Mouse (Mus musculus): ENCODE measurements around the gene H2afy2. TPM values are rescaled to one million over a fixed set of nuclear protein-coding genes. Genes with fewer than 3 reads are reported as not detected.
A peak's percentile ranks its signal among the peaks of the same experiment; 100 is the strongest.

Gene H2afy2
- total and polyA plus RNA-seq, 2 experiments from 2014 or later = 90.4 to 162 TPM

GRCm38 (mm10) chr10:61706412-61707375 is 77.3 kb downstream of the H2afy2 start:
- H3K27ac ChIP-seq = no peak overlapping the region
- no peak for TF ChIP-seq CTCF (IDR thresholded peaks at IDR 0.05; ENCODE audit: low read depth)
- WGBS = 72% methylated on average over 6 of the region's 6 CpGs
- no peak overlapping the region for H3K4me2 ChIP-seq (ENCODE audit: low read depth, low read length)
- no peaks in the 10 kb centered on the region for H3K4me1 ChIP-seq (ENCODE audit: insufficient read depth, low read length)
- DNase-seq (ENCODE audit: low spot score) (no peak), ATAC-seq (no peak)
- H3K36me3 ChIP-seq (ENCODE audit: insufficient read depth, low read length) = peaks cover 12% of the 10 kb centered on the region; the same call in 1 of the 2 replicates
- no peak overlapping the region for H3K9ac ChIP-seq (replicated peaks; ENCODE audit: low read length)
- H3K27me3 ChIP-seq (ENCODE audit: insufficient read depth, low read length) = no peaks in the 10 kb centered on the region
- H3K4me3 ChIP-seq (ENCODE audit: low read length) = no peak overlapping the region
- H3K9me3 ChIP-seq (ENCODE audit: low read length) = no peaks in the 10 kb centered on the region

- Histone ChIP-seq H3K4me3 (ENCODE audit: low read length) (no peak overlapping the region), H3K9me3 (ENCODE audit: low read length) (no peaks in the 10 kb centered on the region), H3K27me3 (ENCODE audit: insufficient read depth, low read length) (no peaks in the 10 kb centered on the region), H3K9ac (replicated peaks; ENCODE audit: low read length) (no peak overlapping the region), H3K36me3 (ENCODE audit: insufficient read depth, low read length) (peaks cover 15% of the 10 kb centered on the region; the same call in 1 of the 2 replicates), H3K4me2 (ENCODE audit: low read depth, low read length) (no peak overlapping the region), H3K27ac (no peak overlapping the region), H3K4me1 (ENCODE audit: insufficient read depth, low read length) (no peaks in the 10 kb centered on the region)
- TF ChIP-seq CTCF (IDR thresholded peaks at IDR 0.05; ENCODE audit: low read depth) = no peak
- no peak for ATAC-seq
- no peak for DNase-seq (ENCODE audit: low spot score)
- WGBS = 63% methylated on average over 4 of the region's 4 CpGs
Measured at GRCm38 (mm10) chr10:61704663-61705062, 79.3 kb downstream of the H2afy2 start.

GRCm38 (mm10) chr10:61697028-61697427 is 86.9 kb downstream of the H2afy2 start:
- H3K4me3 ChIP-seq (ENCODE audit: low read length) = peak overlapping the region; percentile 78
- no peaks in the 10 kb centered on the region for H3K9me3 ChIP-seq (ENCODE audit: low read length)
- WGBS = 89% methylated on average over 2 of the region's 2 CpGs
- H3K4me1 ChIP-seq (ENCODE audit: insufficient read depth, low read length) = peaks cover 13% of the 10 kb centered on the region
- H3K36me3 ChIP-seq (ENCODE audit: insufficient read depth, low read length) = peaks cover 14% of the 10 kb centered on the region; the same call in 1 of the 2 replicates
- no peak overlapping the region for H3K9ac ChIP-seq (replicated peaks; ENCODE audit: low read length)
- H3K27ac ChIP-seq = no peak overlapping the region
- H3K27me3 ChIP-seq (ENCODE audit: insufficient read depth, low read length) = no peaks in the 10 kb centered on the region
- no peak for TF ChIP-seq CTCF (IDR thresholded peaks at IDR 0.05; ENCODE audit: low read depth)
- H3K4me2 ChIP-seq (ENCODE audit: low read depth, low read length) = peak overlapping the region; percentile 91
- ATAC-seq = no peak
- DNase-seq (ENCODE audit: low spot score) = no peak

- no peak for ATAC-seq
- no peaks in the 10 kb centered on the region for H3K9me3 ChIP-seq (ENCODE audit: low read length)
- no peak for TF ChIP-seq CTCF (IDR thresholded peaks at IDR 0.05; ENCODE audit: low read depth)
- peak overlapping the region; percentile 91 for H3K4me2 ChIP-seq (ENCODE audit: low read depth, low read length)
- peaks cover 14% of the 10 kb centered on the region; the same call in 1 of the 2 replicates for H3K36me3 ChIP-seq (ENCODE audit: insufficient read depth, low read length)
- H3K27me3 ChIP-seq (ENCODE audit: insufficient read depth, low read length) = no peaks in the 10 kb centered on the region
- peak overlapping the region; percentile 78 for H3K4me3 ChIP-seq (ENCODE audit: low read length)
- DNase-seq (ENCODE audit: low spot score) = no peak
- peak overlapping the region; percentile 70 for H3K9ac ChIP-seq (replicated peaks; ENCODE audit: low read length)
- H3K4me1 ChIP-seq (ENCODE audit: insufficient read depth, low read length) = peaks cover 13% of the 10 kb centered on the region
- 13% methylated on average over 19 of the region's 19 CpGs for WGBS
- no peak overlapping the region for H3K27ac ChIP-seq
Measured at GRCm38 (mm10) chr10:61696560-61696823, 87.5 kb downstream of the H2afy2 start.

GRCm38 (mm10) chr10:61695703-61696559 is 88.0 kb downstream of the H2afy2 start:
- ATAC-seq (peak; percentile 50), DNase-seq (ENCODE audit: low spot score) (peak; percentile 15)
- Histone ChIP-seq H3K27me3 (ENCODE audit: insufficient read depth, low read length) (no peaks in the 10 kb centered on the region), H3K9ac (replicated peaks; ENCODE audit: low read length) (peak overlapping the region; percentile 70), H3K27ac (peak overlapping the region; percentile 70), H3K9me3 (ENCODE audit: low read length) (no peaks in the 10 kb centered on the region), H3K4me3 (ENCODE audit: low read length) (peak overlapping the region; percentile 78), H3K4me1 (ENCODE audit: insufficient read depth, low read length) (peaks cover 13% of the 10 kb centered on the region), H3K4me2 (ENCODE audit: low read depth, low read length) (peak overlapping the region; percentile 91), H3K36me3 (ENCODE audit: insufficient read depth, low read length) (peaks cover 18% of the 10 kb centered on the region; the same call in 1 of the 2 replicates)
- 2% methylated on average over 100 of the region's 111 CpGs for WGBS
- no peak for TF ChIP-seq CTCF (IDR thresholded peaks at IDR 0.05; ENCODE audit: low read depth)

- Histone ChIP-seq H3K4me2 (ENCODE audit: low read depth, low read length) (peak within 1 kb of the TSS; percentile 91), H3K4me3 (ENCODE audit: low read length) (peak within 1 kb of the TSS; percentile 78), H3K27me3 (ENCODE audit: insufficient read depth, low read length) (no peaks in the 10 kb centered on the region), H3K36me3 (ENCODE audit: insufficient read depth, low read length) (peaks cover 24% of the 10 kb centered on the region), H3K9me3 (ENCODE audit: low read length) (no peaks in the 10 kb centered on the region), H3K4me1 (ENCODE audit: insufficient read depth, low read length) (peaks cover 13% of the 10 kb centered on the region), H3K27ac (peak within 1 kb of the TSS; percentile 70), H3K9ac (replicated peaks; ENCODE audit: low read length) (peak within 1 kb of the TSS; percentile 70)
- peak; percentile 57 for TF ChIP-seq CTCF (IDR thresholded peaks at IDR 0.05; ENCODE audit: low read depth)
- under 1% methylated on average over 42 of the region's 42 CpGs for WGBS
- ATAC-seq (peak; percentile 95), DNase-seq (ENCODE audit: low spot score) (peak; percentile 99)
Measured at GRCm38 (mm10) chr10:61694870-61695670, 88.9 kb downstream of the H2afy2 start, which contains the start of gene Tysnd1. TSS of gene Tysnd1 (plus strand) at chr10:61695514.
